Mouse (Mus musculus): ENCODE results near the gene Iscu. TPM values are rescaled to one million over a fixed set of nuclear protein-coding genes. Genes with fewer than 3 reads are reported as not detected.
"Not testable (repeated sequence)": the region's sequence is repeated elsewhere in the genome, so short reads cannot be mapped to it uniquely, and the experiment has no call there.

Gene Iscu
- polyA plus RNA-seq, 1 experiment from 2014 or later = 106 TPM

GRCm38 (mm10) chr5:113807712-113808111 lies 35.2 kb downstream of the Iscu start:
- Histone ChIP-seq H3K36me3 (ENCODE audit: control insufficient read depth, insufficient read depth, low read length) (no peaks in the 10 kb centered on the region), H3K27me3 (ENCODE audit: control insufficient read depth, insufficient read depth, low read length) (no peaks in the 10 kb centered on the region), H3K9ac (replicated peaks; ENCODE audit: low read depth, low read length) (no peak overlapping the region), H3K9me3 (ENCODE audit: control insufficient read depth, low read depth, low read length) (peaks cover 8% of the 10 kb centered on the region; the same call in 1 of the 2 replicates), H3K4me2 (replicated peaks; ENCODE audit: low read depth, low read length) (no peak overlapping the region), H3K27ac (ENCODE audit: low read length) (no peak overlapping the region; the same call in 1 of the 2 replicates), H3K4me3 (ENCODE audit: low read depth, low read length) (no peak overlapping the region), H3K4me1 (ENCODE audit: control insufficient read depth, insufficient read depth, low read length) (peaks cover 4% of the 10 kb centered on the region)
- 60% methylated on average over 9 of the region's 9 CpGs for WGBS
- no peak; the same call in 1 of the 2 replicates for ATAC-seq (ENCODE audit: insufficient number of reproducible peaks, insufficient read depth, low FRiP score, low read depth)

GRCm38 (mm10) chr5:113808177-113808576 lies 35.6 kb downstream of the Iscu start:
- H3K36me3 ChIP-seq (ENCODE audit: control insufficient read depth, insufficient read depth, low read length) = no peaks in the 10 kb centered on the region
- peak; percentile 14; the same call in 1 of the 2 replicates for ATAC-seq (ENCODE audit: insufficient number of reproducible peaks, insufficient read depth, low FRiP score, low read depth)

GRCm38 (mm10) chr5:113810111-113810510 lies 37.6 kb downstream of the Iscu start:
- WGBS = 84% methylated on average over 4 of the region's 4 CpGs
- no peak overlapping the region for H3K4me3 ChIP-seq (ENCODE audit: low read depth, low read length)
- ATAC-seq (ENCODE audit: insufficient number of reproducible peaks, insufficient read depth, low FRiP score, low read depth) = no peak

More at GRCm38 (mm10) chr5:113808177-113808576, 35.6 kb downstream of the Iscu start:
- H3K27ac ChIP-seq (ENCODE audit: low read length) = no peak overlapping the region; the same call in 1 of the 2 replicates
- H3K4me3 ChIP-seq (ENCODE audit: low read depth, low read length) = no peak overlapping the region
- H3K9me3 ChIP-seq (ENCODE audit: control insufficient read depth, low read depth, low read length) = peaks cover 8% of the 10 kb centered on the region; the same call in 1 of the 2 replicates
- 43% methylated on average over 2 of the region's 2 CpGs for WGBS
- no peak overlapping the region for H3K4me2 ChIP-seq (replicated peaks; ENCODE audit: low read depth, low read length)
- no peaks in the 10 kb centered on the region for H3K27me3 ChIP-seq (ENCODE audit: control insufficient read depth, insufficient read depth, low read length)
- peaks cover 4% of the 10 kb centered on the region for H3K4me1 ChIP-seq (ENCODE audit: control insufficient read depth, insufficient read depth, low read length)
- H3K9ac ChIP-seq (replicated peaks; ENCODE audit: low read depth, low read length) = no peak overlapping the region

GRCm38 (mm10) chr5:113811824-113812420 lies 39.4 kb downstream of the Iscu start:
- H3K4me2 ChIP-seq (replicated peaks; ENCODE audit: low read depth, low read length); H3K36me3 ChIP-seq (ENCODE audit: control insufficient read depth, insufficient read depth, low read length); ATAC-seq (ENCODE audit: insufficient number of reproducible peaks, insufficient read depth, low FRiP score, low read depth); H3K4me3 ChIP-seq (ENCODE audit: low read depth, low read length); H3K9ac ChIP-seq (replicated peaks; ENCODE audit: low read depth, low read length); H3K4me1 ChIP-seq (ENCODE audit: control insufficient read depth, insufficient read depth, low read length); H3K27me3 ChIP-seq (ENCODE audit: control insufficient read depth, insufficient read depth, low read length); H3K27ac ChIP-seq (ENCODE audit: low read length); H3K9me3 ChIP-seq (ENCODE audit: control insufficient read depth, low read depth, low read length): not testable (repeated sequence)
- 18% methylated on average over 11 of the region's 12 CpGs for WGBS

More at GRCm38 (mm10) chr5:113810111-113810510, 37.6 kb downstream of the Iscu start:
- Histone ChIP-seq H3K4me1 (ENCODE audit: control insufficient read depth, insufficient read depth, low read length) (peaks cover 4% of the 10 kb centered on the region), H3K27ac (ENCODE audit: low read length) (no peak overlapping the region), H3K9me3 (ENCODE audit: control insufficient read depth, low read depth, low read length) (peaks cover 8% of the 10 kb centered on the region; the same call in 1 of the 2 replicates), H3K9ac (replicated peaks; ENCODE audit: low read depth, low read length) (no peak overlapping the region), H3K27me3 (ENCODE audit: control insufficient read depth, insufficient read depth, low read length) (no peaks in the 10 kb centered on the region), H3K4me2 (replicated peaks; ENCODE audit: low read depth, low read length) (no peak overlapping the region), H3K36me3 (ENCODE audit: control insufficient read depth, insufficient read depth, low read length) (no peaks in the 10 kb centered on the region)

GRCm38 (mm10) chr5:113812638-113813037 lies 40.1 kb downstream of the Iscu start:
- H3K4me1 ChIP-seq (ENCODE audit: control insufficient read depth, insufficient read depth, low read length) = peaks cover 2% of the 10 kb centered on the region
- H3K9ac ChIP-seq (replicated peaks; ENCODE audit: low read depth, low read length) = no peak overlapping the region
- WGBS = 91% methylated on average over 2 of the region's 2 CpGs
- no peaks in the 10 kb centered on the region for H3K27me3 ChIP-seq (ENCODE audit: control insufficient read depth, insufficient read depth, low read length)
- no peak overlapping the region for H3K4me3 ChIP-seq (ENCODE audit: low read depth, low read length)
- H3K36me3 ChIP-seq (ENCODE audit: control insufficient read depth, insufficient read depth, low read length) = no peaks in the 10 kb centered on the region
- no peak overlapping the region for H3K4me2 ChIP-seq (replicated peaks; ENCODE audit: low read depth, low read length)
- ATAC-seq (ENCODE audit: insufficient number of reproducible peaks, insufficient read depth, low FRiP score, low read depth) = no peak
- no peak overlapping the region for H3K27ac ChIP-seq (ENCODE audit: low read length)
- H3K9me3 ChIP-seq (ENCODE audit: control insufficient read depth, low read depth, low read length) = peaks cover 8% of the 10 kb centered on the region; the same call in 1 of the 2 replicates

- Histone ChIP-seq H3K27ac (ENCODE audit: low read length) (no peak overlapping the region), H3K27me3 (ENCODE audit: control insufficient read depth, insufficient read depth, low read length) (no peaks in the 10 kb centered on the region), H3K36me3 (ENCODE audit: control insufficient read depth, insufficient read depth, low read length) (no peaks in the 10 kb centered on the region), H3K4me3 (ENCODE audit: low read depth, low read length) (no peak overlapping the region), H3K9me3 (ENCODE audit: control insufficient read depth, low read depth, low read length) (peaks cover 8% of the 10 kb centered on the region; the same call in 1 of the 2 replicates), H3K9ac (replicated peaks; ENCODE audit: low read depth, low read length) (no peak overlapping the region), H3K4me1 (ENCODE audit: control insufficient read depth, insufficient read depth, low read length) (no peaks in the 10 kb centered on the region), H3K4me2 (replicated peaks; ENCODE audit: low read depth, low read length) (no peak overlapping the region)
- no peak for ATAC-seq (ENCODE audit: insufficient number of reproducible peaks, insufficient read depth, low FRiP score, low read depth)
- WGBS = 21% methylated on average over 9 of the region's 9 CpGs
Measured at GRCm38 (mm10) chr5:113813608-113814007, 41.1 kb downstream of the Iscu start.

GRCm38 (mm10) chr5:113814111-113815040 lies 41.8 kb downstream of the Iscu start:
- Histone ChIP-seq H3K4me1 (ENCODE audit: control insufficient read depth, insufficient read depth, low read length) (no peaks in the 10 kb centered on the region), H3K9me3 (ENCODE audit: control insufficient read depth, low read depth, low read length) (peaks cover 8% of the 10 kb centered on the region; the same call in 1 of the 2 replicates), H3K27me3 (ENCODE audit: control insufficient read depth, insufficient read depth, low read length) (no peaks in the 10 kb centered on the region), H3K4me3 (ENCODE audit: low read depth, low read length) (no peak overlapping the region), H3K4me2 (replicated peaks; ENCODE audit: low read depth, low read length) (no peak overlapping the region), H3K27ac (ENCODE audit: low read length) (no peak overlapping the region), H3K9ac (replicated peaks; ENCODE audit: low read depth, low read length) (0 out of 2 replicates have a peak overlapping the region, but pooled peaks have one; percentile 14), H3K36me3 (ENCODE audit: control insufficient read depth, insufficient read depth, low read length) (no peaks in the 10 kb centered on the region)
- ATAC-seq (ENCODE audit: insufficient number of reproducible peaks, insufficient read depth, low FRiP score, low read depth) = no peak
- 32% methylated on average over 27 of the region's 27 CpGs for whole genome bisulfite sequencing

GRCm38 (mm10) chr5:113815041-113815389 lies 42.5 kb downstream of the Iscu start:
- Histone ChIP-seq H3K4me1 (ENCODE audit: control insufficient read depth, insufficient read depth, low read length) (no peaks in the 10 kb centered on the region), H3K4me2 (replicated peaks; ENCODE audit: low read depth, low read length) (no peak overlapping the region), H3K27me3 (ENCODE audit: control insufficient read depth, insufficient read depth, low read length) (no peaks in the 10 kb centered on the region), H3K36me3 (ENCODE audit: control insufficient read depth, insufficient read depth, low read length) (no peaks in the 10 kb centered on the region), H3K4me3 (ENCODE audit: low read depth, low read length) (no peak overlapping the region), H3K9me3 (ENCODE audit: control insufficient read depth, low read depth, low read length) (peaks cover 8% of the 10 kb centered on the region; the same call in 1 of the 2 replicates), H3K27ac (ENCODE audit: low read length) (no peak overlapping the region), H3K9ac (replicated peaks; ENCODE audit: low read depth, low read length) (no peak overlapping the region)
- no peak for ATAC-seq (ENCODE audit: insufficient number of reproducible peaks, insufficient read depth, low FRiP score, low read depth)
- WGBS = 47% methylated on average over 11 of the region's 11 CpGs

All from stomach, embryonic 14.5 days (tissue).